Mouse (Mus musculus): ENCODE measurements around the gene Tmf1. TPM values are rescaled to one million over a fixed set of nuclear protein-coding genes. Genes with fewer than 3 reads are reported as not detected.

Tmf1 gene
- total and polyA plus RNA-seq, 3 experiments: 2.7 to 43.6 (median 35.7) TPM

DNA sequence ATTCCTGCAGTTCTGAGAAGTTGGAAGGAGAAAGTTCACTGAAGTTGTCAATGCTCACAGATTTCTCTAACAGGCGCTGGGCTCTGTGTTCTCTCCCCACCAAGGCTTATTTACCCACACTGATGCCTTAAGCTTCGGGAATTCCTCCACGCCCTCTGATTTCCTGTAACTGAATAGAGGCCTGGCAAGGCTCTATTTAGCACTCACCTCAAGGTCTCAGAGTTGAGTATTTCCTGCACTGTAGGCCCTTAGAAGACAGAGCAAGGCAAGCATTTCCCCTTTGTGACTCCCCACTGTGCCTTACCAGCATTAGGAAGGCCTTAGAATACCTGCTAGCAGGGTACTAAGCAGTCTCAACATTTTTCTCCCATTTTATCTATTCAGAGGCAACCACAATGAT is 29.5 kb upstream of the Tmf1 start:
- Histone ChIP-seq H3K9ac (ENCODE audit: low read depth, low read length) (no peak overlapping the region), H3K4me1 (ENCODE audit: control insufficient read depth, insufficient read depth, low read length) (peaks cover 7% of the 10 kb centered on the region), H3K4me3 (no peak overlapping the region), H3K36me3 (ENCODE audit: control insufficient read depth, insufficient read depth, low read length) (peaks cover 15% of the 10 kb centered on the region), H3K27ac (peak overlapping the region; percentile 74), H3K27me3 (ENCODE audit: control insufficient read depth, insufficient read depth, low read length) (no peaks in the 10 kb centered on the region), H3K79me2 (replicated peaks; ENCODE audit: control insufficient read depth, insufficient read depth, low read length) (peaks cover 2% of the 10 kb centered on the region; the same call in 1 of the 2 replicates)
- DNase-seq: no peak
- TF ChIP-seq POLR2A (IDR thresholded peaks at IDR 0.05; ENCODE audit: insufficient read depth, low read depth, low read length): peak; percentile 28; the same call in 1 of the 2 replicates
- TF ChIP-seq CTCF (IDR thresholded peaks at IDR 0.05): no peak
- no peak for TF ChIP-seq EP300 (IDR thresholded peaks at IDR 0.05; ENCODE audit: insufficient read depth, low read depth, low read length)
- WGBS: 40% methylated on average over 3 of the region's 3 CpGs
- intact Hi-C loops (cut with DNase I): no loop called here

DNA sequence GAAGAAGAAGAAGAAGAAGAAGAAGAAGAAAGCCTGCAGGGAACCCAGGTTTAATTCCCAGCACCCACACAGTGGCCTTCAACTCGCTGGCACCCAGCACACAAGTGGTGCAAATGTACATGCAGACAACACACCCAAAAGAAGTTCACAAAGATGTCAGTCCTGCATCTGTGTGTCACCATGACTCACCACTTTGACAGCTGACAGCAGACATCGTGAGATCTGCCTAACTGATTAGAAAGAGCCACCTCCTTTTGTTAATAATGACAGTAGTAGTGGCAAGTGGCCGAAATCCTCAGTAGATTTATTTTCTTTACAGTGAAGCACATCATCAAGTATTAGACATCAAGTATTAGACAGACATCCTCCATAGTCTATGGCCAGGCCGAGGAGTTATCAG is 28.2 kb upstream of the Tmf1 start:
- H3K36me3 ChIP-seq (ENCODE audit: control insufficient read depth, insufficient read depth, low read length): peaks cover 9% of the 10 kb centered on the region; the same call in 1 of the 2 replicates
- H3K9ac ChIP-seq (ENCODE audit: low read depth, low read length): no peak overlapping the region
- H3K27ac ChIP-seq: peak overlapping the region; percentile 4; the same call in 1 of the 2 replicates
- 57% methylated on average over 4 of the region's 4 CpGs for WGBS
- DNase-seq: no peak
- H3K4me1 ChIP-seq (ENCODE audit: control insufficient read depth, insufficient read depth, low read length): peaks cover 5% of the 10 kb centered on the region
- no peak for TF ChIP-seq POLR2A (IDR thresholded peaks at IDR 0.05; ENCODE audit: insufficient read depth, low read depth, low read length)
- no peak for TF ChIP-seq EP300 (IDR thresholded peaks at IDR 0.05; ENCODE audit: insufficient read depth, low read depth, low read length)
- no peak for TF ChIP-seq CTCF (IDR thresholded peaks at IDR 0.05)
- no peaks in the 10 kb centered on the region for H3K27me3 ChIP-seq (ENCODE audit: control insufficient read depth, insufficient read depth, low read length)
- H3K79me2 ChIP-seq (replicated peaks; ENCODE audit: control insufficient read depth, insufficient read depth, low read length): peaks cover 2% of the 10 kb centered on the region; the same call in 1 of the 2 replicates
- intact Hi-C loops (cut with DNase I): no loop called here
- H3K4me3 ChIP-seq: no peak overlapping the region

DNA sequence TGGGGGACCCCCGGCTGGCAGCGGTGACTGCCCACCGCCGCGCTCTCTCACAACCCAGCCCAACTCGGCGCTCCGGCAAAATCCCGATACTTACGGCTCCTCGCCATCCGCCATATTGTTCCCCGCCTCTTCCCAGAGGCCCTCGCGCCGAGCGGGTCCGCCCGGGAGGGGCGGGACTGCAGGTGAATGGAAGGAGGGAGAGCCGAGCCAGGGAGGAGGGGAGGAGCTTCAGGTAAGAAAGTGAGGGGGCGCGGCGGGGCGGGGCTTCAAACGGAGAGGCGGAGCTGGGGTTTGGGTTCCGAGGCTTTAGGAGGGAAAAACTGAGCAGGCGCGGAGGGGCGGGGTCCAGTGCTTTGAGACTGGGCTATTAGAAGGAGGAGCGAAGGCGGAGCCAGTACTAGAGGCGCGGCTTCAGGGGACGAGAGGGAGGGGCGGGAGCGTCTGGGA is 26.5 kb upstream of the Tmf1 start, which contains the start of gene Uba3:
Gene Uba3, minus strand, starts transcription at position 209 of the 447 bp plus-strand sequence.
- Histone ChIP-seq H3K36me3 (ENCODE audit: control insufficient read depth, insufficient read depth, low read length) (peaks cover 9% of the 10 kb centered on the region; the same call in 1 of the 2 replicates), H3K4me1 (ENCODE audit: control insufficient read depth, insufficient read depth, low read length) (peaks cover 5% of the 10 kb centered on the region), H3K27me3 (ENCODE audit: control insufficient read depth, insufficient read depth, low read length) (no peaks in the 10 kb centered on the region), H3K9ac (ENCODE audit: low read depth, low read length) (peak within 1 kb of the TSS; percentile 78), H3K79me2 (replicated peaks; ENCODE audit: control insufficient read depth, insufficient read depth, low read length) (peaks cover 2% of the 10 kb centered on the region; the same call in 1 of the 2 replicates), H3K4me3 (peak within 1 kb of the TSS; percentile 80), H3K27ac (peak within 1 kb of the TSS; percentile 88)
- intact Hi-C loops (cut with DNase I): loop anchor here (2.0 kb wide), 1 partner anchor 27 kb away; the partner anchor contains the start of gene Tmf1
- under 1% methylated on average over 38 of the region's 38 CpGs for WGBS
- DNase-seq: peak; percentile 99
- TF ChIP-seq POLR2A (IDR thresholded peaks at IDR 0.05; ENCODE audit: insufficient read depth, low read depth, low read length): peak; percentile 77
- no peak for TF ChIP-seq CTCF (IDR thresholded peaks at IDR 0.05)
- TF ChIP-seq EP300 (IDR thresholded peaks at IDR 0.05; ENCODE audit: insufficient read depth, low read depth, low read length): 0 out of 2 replicates have a peak, but pooled peaks have one; percentile 9

DNA sequence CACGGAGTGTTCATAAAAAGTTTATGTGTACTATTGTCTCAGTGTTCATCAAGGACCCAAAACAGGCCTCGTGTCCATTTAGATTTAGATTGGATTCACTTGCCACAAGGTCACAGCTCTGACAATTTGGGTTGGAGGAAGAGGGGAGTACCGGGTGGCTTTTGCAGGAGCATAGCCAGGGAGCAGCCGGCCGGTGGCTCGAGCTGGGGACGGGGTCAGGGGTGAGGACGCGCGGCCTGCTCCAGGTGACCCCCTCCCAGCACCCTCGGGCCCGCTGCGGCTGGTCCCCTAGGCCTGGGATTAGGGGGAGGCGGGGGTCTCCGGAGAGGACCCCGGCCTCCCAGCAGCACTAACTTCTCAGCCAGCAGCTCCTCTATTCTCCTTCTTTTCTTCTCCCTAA is 26.0 kb upstream of the Tmf1 start:
- 1% methylated on average over 16 of the region's 16 CpGs for WGBS
- peaks cover 2% of the 10 kb centered on the region; the same call in 1 of the 2 replicates for H3K79me2 ChIP-seq (replicated peaks; ENCODE audit: control insufficient read depth, insufficient read depth, low read length)
- peaks cover 5% of the 10 kb centered on the region for H3K4me1 ChIP-seq (ENCODE audit: control insufficient read depth, insufficient read depth, low read length)
- H3K36me3 ChIP-seq (ENCODE audit: control insufficient read depth, insufficient read depth, low read length): peaks cover 9% of the 10 kb centered on the region; the same call in 1 of the 2 replicates
- DNase-seq: peak in 1 of 2 experiments; percentile 56
- no peaks in the 10 kb centered on the region for H3K27me3 ChIP-seq (ENCODE audit: control insufficient read depth, insufficient read depth, low read length)
- intact Hi-C loops (cut with DNase I): loop anchor here (2.0 kb wide), 1 partner anchor 26 kb away; the partner anchor contains the start of gene Tmf1
- peak overlapping the region; percentile 80 for H3K4me3 ChIP-seq
- peak overlapping the region; percentile 88 for H3K27ac ChIP-seq
- H3K9ac ChIP-seq (ENCODE audit: low read depth, low read length): peak overlapping the region; percentile 78
- TF ChIP-seq POLR2A (IDR thresholded peaks at IDR 0.05; ENCODE audit: insufficient read depth, low read depth, low read length) (no peak), EP300 (IDR thresholded peaks at IDR 0.05; ENCODE audit: insufficient read depth, low read depth, low read length) (no peak), CTCF (IDR thresholded peaks at IDR 0.05) (no peak)

DNA sequence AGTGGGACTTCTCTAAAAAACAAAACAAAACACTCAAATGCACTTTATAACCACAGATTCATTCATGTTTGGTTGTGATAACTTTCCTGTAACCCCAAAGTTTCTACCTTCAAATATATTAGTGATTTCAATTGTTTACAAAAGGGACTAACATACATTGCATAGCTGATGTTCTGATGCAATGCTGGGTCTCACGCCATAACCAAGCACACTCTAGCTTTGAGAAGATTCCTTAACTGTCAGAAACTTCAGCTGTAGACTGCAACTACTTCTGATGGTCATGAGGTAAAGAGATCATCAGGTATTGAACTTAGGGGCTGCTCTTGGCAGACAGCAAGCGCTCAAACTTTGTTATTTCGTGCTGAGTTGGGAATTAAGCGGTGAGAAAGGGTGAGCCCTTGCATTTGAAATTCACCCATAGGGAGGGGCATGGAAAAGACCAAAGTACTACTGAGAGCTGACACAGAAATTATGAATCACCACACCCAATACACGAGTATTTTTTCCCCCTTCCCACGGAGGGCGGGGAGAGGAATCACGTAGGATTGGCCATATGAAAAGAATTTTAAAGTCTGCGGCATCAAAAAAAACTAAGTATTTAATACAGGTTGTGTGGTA is 25.4 kb upstream of the Tmf1 start:
- TF ChIP-seq POLR2A (IDR thresholded peaks at IDR 0.05; ENCODE audit: insufficient read depth, low read depth, low read length) (no peak), CTCF (IDR thresholded peaks at IDR 0.05) (no peak), EP300 (IDR thresholded peaks at IDR 0.05; ENCODE audit: insufficient read depth, low read depth, low read length) (no peak)
- Histone ChIP-seq H3K4me1 (ENCODE audit: control insufficient read depth, insufficient read depth, low read length) (peaks cover 5% of the 10 kb centered on the region), H3K9ac (ENCODE audit: low read depth, low read length) (no peak overlapping the region; the same call in 1 of the 2 replicates), H3K79me2 (replicated peaks; ENCODE audit: control insufficient read depth, insufficient read depth, low read length) (peaks cover 2% of the 10 kb centered on the region; the same call in 1 of the 2 replicates), H3K27ac (peak overlapping the region; percentile 88), H3K27me3 (ENCODE audit: control insufficient read depth, insufficient read depth, low read length) (no peaks in the 10 kb centered on the region), H3K4me3 (peak overlapping the region; percentile 80), H3K36me3 (ENCODE audit: control insufficient read depth, insufficient read depth, low read length) (peaks cover 9% of the 10 kb centered on the region; the same call in 1 of the 2 replicates)
- no peak for DNase-seq
- intact Hi-C loops (cut with DNase I): loop anchor here (2.0 kb wide), 1 partner anchor 26 kb away; the partner anchor contains the start of gene Tmf1
- WGBS: 16% methylated on average over 9 of the region's 9 CpGs
